Mouse (Mus musculus): Measurements from ENCODE around the gene Arhgef15. TPM values are rescaled to one million over a fixed set of nuclear protein-coding genes. Genes with fewer than 3 reads are reported as not detected.
"Not testable (repeated sequence)": the region's sequence is repeated elsewhere in the genome, so short reads cannot be mapped to it uniquely, and the experiment has no call there.

Arhgef15 gene
- total and polyA plus RNA-seq, 2 experiments from 2014 or later, result 13.8 to 17.8 TPM

DNA sequence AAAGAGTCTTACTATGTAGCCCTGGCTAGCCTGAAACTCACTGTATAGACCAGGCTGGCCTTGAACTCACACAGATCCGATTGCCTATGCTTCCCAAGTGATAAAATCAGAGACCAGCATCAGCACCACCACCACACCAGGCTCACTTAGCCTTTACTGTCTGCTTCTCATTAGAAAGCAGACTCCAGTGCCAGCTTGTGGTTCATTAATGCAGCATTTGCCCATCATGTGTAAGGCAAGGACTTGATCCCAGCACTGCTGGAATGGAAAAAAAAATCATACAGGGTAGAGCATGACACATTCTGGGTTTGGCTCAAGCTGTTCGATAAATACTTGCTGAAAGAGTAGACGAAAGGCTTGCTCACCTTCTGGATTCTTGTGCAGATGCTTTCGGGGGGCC, 11.3 kb downstream of the Arhgef15 start:
- 92% methylated on average over 4 of the region's 4 CpGs for WGBS
- no peaks in the 10 kb centered on the region for H3K36me3 ChIP-seq (ENCODE audit: insufficient read depth)
- H3K9me3 ChIP-seq (ENCODE audit: low read length), result no peaks in the 10 kb centered on the region
- no peak for ATAC-seq
- DNase-seq, result no peak
- H3K27ac ChIP-seq (ENCODE audit: low read depth, low read length), result no peak overlapping the region
- H3K4me1 ChIP-seq (ENCODE audit: insufficient read depth), result no peaks in the 10 kb centered on the region
- H3K27me3 ChIP-seq (ENCODE audit: insufficient read depth, low read length), result no peaks in the 10 kb centered on the region
- no peak overlapping the region for H3K4me3 ChIP-seq (ENCODE audit: low read depth, low read length)
- no peak overlapping the region for H3K9ac ChIP-seq
- H3K4me2 ChIP-seq (ENCODE audit: low read depth), result peak overlapping the region; percentile 51; the same call in 1 of the 2 replicates
- TF ChIP-seq CTCF (IDR thresholded peaks at IDR 0.05; ENCODE audit: low read depth), result no peak

DNA sequence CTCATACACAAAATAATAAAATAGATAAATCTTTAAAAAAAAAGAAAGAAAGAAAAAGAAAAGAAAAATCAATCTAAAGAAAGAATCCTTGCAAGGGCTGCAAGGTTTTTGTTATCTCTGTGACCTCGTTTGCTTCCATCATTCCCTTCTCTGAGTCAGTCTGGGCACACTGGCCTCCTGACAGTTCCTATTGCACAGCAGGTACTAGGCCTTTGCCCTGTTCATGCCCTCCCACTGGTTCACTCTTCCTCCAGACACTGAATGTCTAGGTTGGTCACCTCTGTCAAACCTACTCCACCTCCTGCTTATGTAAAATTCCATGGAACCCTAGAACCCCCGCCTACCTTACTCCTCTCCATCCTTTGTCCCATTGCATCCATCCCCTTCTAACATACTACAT, 12.0 kb downstream of the Arhgef15 start:
- H3K36me3 ChIP-seq (ENCODE audit: insufficient read depth), result no peaks in the 10 kb centered on the region
- no peaks in the 10 kb centered on the region for H3K27me3 ChIP-seq (ENCODE audit: insufficient read depth, low read length)
- H3K4me1 ChIP-seq (ENCODE audit: insufficient read depth), result no peaks in the 10 kb centered on the region
- no peaks in the 10 kb centered on the region for H3K9me3 ChIP-seq (ENCODE audit: low read length)
- 88% methylated on average over 2 of the region's 2 CpGs for WGBS
- TF ChIP-seq CTCF (IDR thresholded peaks at IDR 0.05; ENCODE audit: low read depth), result no peak
- no peak overlapping the region for H3K27ac ChIP-seq (ENCODE audit: low read depth, low read length)
- no peak overlapping the region for H3K4me3 ChIP-seq (ENCODE audit: low read depth, low read length)
- ATAC-seq (no peak), DNase-seq (no peak)
- no peak overlapping the region for H3K4me2 ChIP-seq (ENCODE audit: low read depth)
- no peak overlapping the region for H3K9ac ChIP-seq

DNA sequence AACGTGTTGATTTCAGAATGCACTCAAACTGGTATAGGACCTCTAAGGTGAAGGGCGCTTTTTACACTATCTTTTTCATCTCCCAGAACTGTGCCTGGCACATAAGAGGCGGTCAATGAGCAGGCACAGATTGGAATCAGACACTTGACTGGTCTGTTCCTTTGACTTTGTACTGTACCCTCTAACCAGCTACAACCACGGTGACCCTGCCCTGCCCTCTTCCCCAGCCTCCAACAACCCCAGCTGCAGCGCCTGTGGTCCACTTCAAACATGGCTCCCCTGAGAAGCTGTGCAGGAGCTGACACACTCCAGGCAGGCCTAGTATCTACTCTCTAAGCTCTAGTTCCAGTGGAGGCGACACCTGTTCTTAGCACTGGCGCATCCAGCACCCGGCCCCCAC, 14.5 kb downstream of the Arhgef15 start:
- H3K4me1 ChIP-seq (ENCODE audit: insufficient read depth), result peaks cover 4% of the 10 kb centered on the region; the same call in 1 of the 2 replicates
- no peak overlapping the region for H3K9ac ChIP-seq
- TF ChIP-seq CTCF (IDR thresholded peaks at IDR 0.05; ENCODE audit: low read depth), result no peak
- H3K27me3 ChIP-seq (ENCODE audit: insufficient read depth, low read length), result no peaks in the 10 kb centered on the region
- WGBS, result 90% methylated on average over 8 of the region's 8 CpGs
- H3K4me3 ChIP-seq (ENCODE audit: low read depth, low read length), result no peak overlapping the region
- no peak overlapping the region for H3K4me2 ChIP-seq (ENCODE audit: low read depth)
- ATAC-seq (no peak), DNase-seq (no peak)
- no peak overlapping the region for H3K27ac ChIP-seq (ENCODE audit: low read depth, low read length)
- H3K36me3 ChIP-seq (ENCODE audit: insufficient read depth), result no peaks in the 10 kb centered on the region
- no peaks in the 10 kb centered on the region for H3K9me3 ChIP-seq (ENCODE audit: low read length)

DNA sequence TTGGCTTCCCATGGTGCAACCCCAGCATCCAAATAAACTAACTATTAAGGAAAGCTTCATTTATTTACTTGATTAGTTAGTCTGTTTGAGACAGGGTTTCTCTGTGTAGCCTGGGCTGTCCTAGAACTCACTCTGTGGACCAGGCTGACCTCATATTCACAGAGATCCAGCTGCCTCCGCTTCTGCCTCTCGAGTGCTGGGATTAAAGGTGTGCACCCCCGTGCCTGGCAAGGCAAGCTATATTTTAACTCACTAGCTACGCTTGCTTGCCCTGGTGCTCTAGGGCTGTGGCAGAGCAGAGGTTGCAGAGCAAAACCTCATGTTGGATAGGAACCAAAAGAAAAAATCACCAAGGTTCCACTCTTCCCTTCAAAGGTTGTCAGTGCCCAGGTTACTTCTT, 16.8 kb downstream of the Arhgef15 start:
- 52% methylated on average over 4 of the region's 4 CpGs for WGBS
- ATAC-seq, result no peak
- Histone ChIP-seq H3K27ac (ENCODE audit: low read depth, low read length) (peak overlapping the region; percentile 84; the same call in 1 of the 2 replicates), H3K36me3 (ENCODE audit: insufficient read depth) (no peaks in the 10 kb centered on the region), H3K9ac (peak overlapping the region; percentile 64), H3K4me2 (ENCODE audit: low read depth) (peak overlapping the region; percentile 58), H3K27me3 (ENCODE audit: insufficient read depth, low read length) (no peaks in the 10 kb centered on the region), H3K4me3 (ENCODE audit: low read depth, low read length) (peak overlapping the region; percentile 54), H3K9me3 (ENCODE audit: low read length) (no peaks in the 10 kb centered on the region), H3K4me1 (ENCODE audit: insufficient read depth) (peaks cover 4% of the 10 kb centered on the region; the same call in 1 of the 2 replicates)
- no peak for DNase-seq
- TF ChIP-seq CTCF (IDR thresholded peaks at IDR 0.05; ENCODE audit: low read depth), result no peak

DNA sequence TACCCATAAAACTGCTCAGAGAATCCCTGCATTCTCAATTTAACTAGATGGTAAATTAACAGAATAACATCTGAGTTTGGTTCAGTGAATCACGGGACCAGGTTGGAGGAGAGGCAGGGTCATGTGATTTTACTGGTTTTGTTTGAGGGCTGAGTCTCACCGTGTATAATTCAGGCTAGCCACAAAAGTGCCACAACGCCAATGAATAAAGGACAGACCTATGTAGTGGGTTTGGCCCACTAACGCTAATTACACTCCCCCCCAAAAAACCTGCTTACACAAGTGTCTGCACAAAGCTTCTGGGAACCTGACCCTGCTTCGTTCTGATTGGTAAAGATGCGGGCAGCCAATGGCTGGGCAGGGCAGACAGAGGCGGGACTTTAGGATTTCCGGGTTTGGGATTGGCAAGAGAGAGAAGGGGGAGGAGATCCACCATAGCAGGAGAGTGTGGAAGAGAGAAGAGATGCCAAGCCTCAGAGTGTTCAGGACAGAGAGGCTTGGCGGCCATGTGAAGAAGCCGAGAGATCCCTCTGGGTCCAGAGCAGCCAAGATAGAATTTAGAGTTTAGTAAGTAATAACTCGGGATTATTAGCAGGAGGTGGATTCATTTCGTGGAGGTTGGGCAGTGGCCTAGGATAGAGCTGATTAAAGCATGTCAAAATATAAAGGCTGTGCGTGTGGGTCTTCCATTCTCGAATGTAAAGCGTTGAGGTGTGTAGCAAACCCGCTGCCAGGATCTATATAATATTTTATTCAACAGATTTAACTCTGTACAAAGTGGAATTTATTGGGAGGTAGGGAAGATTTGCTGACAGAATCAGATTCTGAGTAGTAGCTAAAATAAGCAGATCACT, 17.6 kb downstream of the Arhgef15 start:
- Histone ChIP-seq H3K9ac (peak overlapping the region; percentile 64), H3K4me3 (ENCODE audit: low read depth, low read length) (peak overlapping the region; percentile 54), H3K9me3 (ENCODE audit: low read length) (no peaks in the 10 kb centered on the region), H3K4me1 (ENCODE audit: insufficient read depth) (peaks cover 4% of the 10 kb centered on the region; the same call in 1 of the 2 replicates), H3K27me3 (ENCODE audit: insufficient read depth, low read length) (no peaks in the 10 kb centered on the region), H3K27ac (ENCODE audit: low read depth, low read length) (peak overlapping the region; percentile 84), H3K36me3 (ENCODE audit: insufficient read depth) (no peaks in the 10 kb centered on the region), H3K4me2 (ENCODE audit: low read depth) (peak overlapping the region; percentile 58)
- DNase-seq (peak; percentile 96), ATAC-seq (peak; percentile 100)
- WGBS, result under 1% methylated on average over 16 of the region's 16 CpGs
- no peak for TF ChIP-seq CTCF (IDR thresholded peaks at IDR 0.05; ENCODE audit: low read depth)

DNA sequence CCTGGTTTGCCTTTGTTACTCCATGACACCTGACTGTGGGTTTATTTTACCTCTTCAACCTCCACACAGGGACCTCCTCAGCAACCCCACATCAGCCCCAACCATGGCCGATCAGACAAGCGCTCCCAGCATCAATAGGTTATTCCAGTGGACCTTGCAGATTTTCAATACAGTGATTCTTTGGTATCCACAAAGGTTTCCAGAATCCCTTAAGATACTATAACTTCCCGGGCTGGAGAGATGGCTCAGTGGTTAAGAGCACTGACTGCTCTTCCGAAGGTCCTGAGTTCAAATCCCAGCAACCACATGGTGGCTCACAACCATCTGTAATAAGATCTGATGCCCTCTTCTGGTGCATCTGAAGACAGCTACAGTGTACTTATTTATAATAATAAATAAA, 20.3 kb downstream of the Arhgef15 start:
- WGBS, result 89% methylated on average over 4 of the region's 4 CpGs
- H3K27ac ChIP-seq (ENCODE audit: low read depth, low read length), result not testable (repeated sequence)

DNA sequence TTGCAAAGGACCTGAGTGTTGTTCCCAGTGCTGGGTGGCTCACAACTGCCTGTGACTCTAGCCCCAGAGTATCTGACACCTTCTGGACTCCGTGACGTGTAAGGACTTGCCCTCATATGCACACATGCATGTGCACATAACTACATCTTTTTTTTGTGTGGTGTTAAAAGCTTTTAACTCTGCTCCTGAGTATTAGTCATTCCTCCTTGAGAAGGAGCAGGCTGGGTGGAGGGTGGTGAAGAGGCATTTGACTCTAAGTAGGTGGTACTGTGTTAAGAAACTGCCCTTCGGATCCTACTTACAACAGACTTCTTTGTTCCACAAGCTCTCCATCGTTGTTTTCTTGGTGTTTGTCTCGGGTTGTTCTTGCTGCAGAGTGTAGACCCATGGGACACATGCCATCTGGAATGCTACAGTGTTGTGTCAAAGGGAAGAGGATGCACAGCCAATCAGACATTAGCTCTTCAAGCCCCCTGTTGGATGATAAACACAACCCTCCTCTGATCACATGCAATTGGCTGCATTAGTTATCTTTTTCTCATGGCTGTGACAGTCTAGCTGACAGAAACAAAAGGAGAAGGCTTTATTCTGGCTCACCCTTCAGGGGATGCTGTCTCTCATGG, 23.3 kb downstream of the Arhgef15 start:
- no peaks in the 10 kb centered on the region for H3K36me3 ChIP-seq (ENCODE audit: insufficient read depth)
- peaks cover under 1% of the 10 kb centered on the region; the same call in 1 of the 2 replicates for H3K4me1 ChIP-seq (ENCODE audit: insufficient read depth)
- DNase-seq (peak; percentile 4), ATAC-seq (peak; percentile 60; the same call in 1 of the 2 replicates)
- WGBS, result 68% methylated on average over 5 of the region's 5 CpGs
- no peaks in the 10 kb centered on the region for H3K27me3 ChIP-seq (ENCODE audit: insufficient read depth, low read length)
- H3K9me3 ChIP-seq (ENCODE audit: low read length), result no peaks in the 10 kb centered on the region
- TF ChIP-seq CTCF (IDR thresholded peaks at IDR 0.05; ENCODE audit: low read depth), result no peak; the same call in 1 of the 2 replicates
- no peak overlapping the region for H3K4me2 ChIP-seq (ENCODE audit: low read depth)
- no peak overlapping the region for H3K4me3 ChIP-seq (ENCODE audit: low read depth, low read length)
- H3K9ac ChIP-seq, result no peak overlapping the region
- H3K27ac ChIP-seq (ENCODE audit: low read depth, low read length), result no peak overlapping the region

More for the DNA sequence above, 20.3 kb downstream of the Arhgef15 start:
- not testable (repeated sequence) for H3K4me1 ChIP-seq (ENCODE audit: insufficient read depth); H3K27me3 ChIP-seq (ENCODE audit: insufficient read depth, low read length); ATAC-seq; H3K9me3 ChIP-seq (ENCODE audit: low read length); H3K4me2 ChIP-seq (ENCODE audit: low read depth); H3K36me3 ChIP-seq (ENCODE audit: insufficient read depth); H3K4me3 ChIP-seq (ENCODE audit: low read depth, low read length); DNase-seq; H3K9ac ChIP-seq
